Mouse (Mus musculus) ES-Bruce4 (cell line): ENCODE measurements around the gene Defb5. TPM values are rescaled to one million over a fixed set of nuclear protein-coding genes. Genes with fewer than 3 reads are reported as not detected.

Source experiments
- polyA plus RNA-seq: library from polyadenylated mRNA; stranded (reverse); fragments of >200 nt; gene quantifications from 2 replicates; pipeline ENCODE4 v1.2.4, GENCODE M21; 2011; ENCODE audit warnings: low read depth; ENCODE audit not compliant: missing spikeins, insufficient read depth, insufficient read length

Gene Defb5
- polyA plus RNA-seq, 1 experiment, result not detected

Other genes starting within 250 kb of the Defb5 start
- not detected in 2 replicates for gene Defb38, start 221.0 kb upstream of the Defb5 start, polyA plus RNA-seq
- not detected in 2 replicates for gene Defb39, start 182.8 kb upstream of the Defb5 start, polyA plus RNA-seq
- not detected in 2 replicates for gene Defb12, start 132.7 kb upstream of the Defb5 start, polyA plus RNA-seq
- gene Defb34, start 123.8 kb upstream of the Defb5 start, polyA plus RNA-seq, result not detected in 2 replicates
- gene Gm45826, start 106.8 kb upstream of the Defb5 start, polyA plus RNA-seq, result not detected in 2 replicates
- gene Defb14, start 53.2 kb upstream of the Defb5 start, polyA plus RNA-seq, result not detected in 2 replicates
- gene Defb4, start 48.9 kb upstream of the Defb5 start, polyA plus RNA-seq, result not detected in 2 replicates
- not detected in 2 replicates for gene Defb6, start 22.1 kb upstream of the Defb5 start, polyA plus RNA-seq
- gene Defb46, start 7.7 kb upstream of the Defb5 start, polyA plus RNA-seq, result not detected in 2 replicates
- not detected in 2 replicates for gene Defb3, start 45.8 kb downstream of the Defb5 start, polyA plus RNA-seq
- gene Defb8, start 200.0 kb downstream of the Defb5 start, polyA plus RNA-seq, result not detected in 2 replicates
- not detected in 2 replicates for gene Defb7, start 247.5 kb downstream of the Defb5 start, polyA plus RNA-seq